Comparison of ENCODE assay signal across 9 mouse cellular contexts in the genomic region with DNA sequence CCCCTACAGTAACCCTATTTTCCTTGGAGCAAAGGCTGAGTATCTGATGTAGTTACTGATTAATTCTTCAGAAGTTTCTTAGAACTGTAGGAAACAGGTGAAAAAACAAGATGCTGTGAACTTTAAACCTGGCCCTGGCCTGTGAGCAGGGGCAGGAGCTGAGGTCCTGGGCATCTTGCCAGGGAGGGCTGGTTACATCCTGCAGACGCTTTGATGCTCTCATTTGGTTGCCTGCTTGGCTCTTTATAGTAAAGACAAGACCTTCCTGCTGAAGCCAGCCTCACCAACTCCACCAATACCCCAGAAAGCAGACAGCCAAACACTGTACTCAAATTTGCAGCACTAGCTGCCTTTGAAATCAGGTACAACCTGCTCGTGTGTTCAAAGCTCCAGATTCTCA. TPM values are rescaled to one million over a fixed set of nuclear protein-coding genes. Genes with fewer than 3 reads are reported as not detected.
DNase-seq lines count a peak whose midpoint lies in the region; ATAC-seq and TF ChIP-seq lines count a peak whose summit lies in the region.
"Had no signal": no experiment of that assay in that cellular context is flagged by ENCODE, and none has a peak within 500 bp of the region (broad histone marks: within the 10 kb centered on the region; RNA-seq: fewer than 3 reads in every experiment).

No protein-coding gene starts in this region.

- no peak for TF ChIP-seq CTCF in cortical plate, adult 2 months (IDR thresholded peaks at IDR 0.05; ENCODE audit: extremely low read depth, insufficient read depth, low read length)
- TF ChIP-seq CTCF in thymus, adult 2 months (IDR thresholded peaks at IDR 0.05; ENCODE audit: borderline replicate concordance, control insufficient read depth, extremely low read depth, insufficient read depth, low read length, poor library complexity): no peak

- no peak for ATAC-seq in heart, embryonic 13.5 days (ENCODE audit: extremely low read depth, insufficient number of reproducible peaks, low FRiP score, low TSS enrichment)
- no peak for ATAC-seq in heart, embryonic 11.5 days (replicated peaks; ENCODE audit: insufficient number of reproducible peaks, low FRiP score, low TSS enrichment)
- ATAC-seq in midbrain, embryonic 11.5 days (ENCODE audit: low FRiP score): no peak

- H3K4me3 ChIP-seq in heart, embryonic 13.5 days: no peak overlapping the region
- no peak overlapping the region for H3K4me3 ChIP-seq in heart, embryonic 11.5 days (ENCODE audit: low read depth, low read length)
- no peak overlapping the region for H3K4me3 ChIP-seq in cortical plate, adult 2 months (ENCODE audit: insufficient read depth, low read length)
- H3K4me3 ChIP-seq in thymus, adult 2 months (ENCODE audit: control insufficient read depth, insufficient read depth, low read length): no peak overlapping the region
- H3K4me3 ChIP-seq in midbrain, embryonic 11.5 days (ENCODE audit: low read depth, low read length): no peak overlapping the region
- H3K4me3 ChIP-seq: midbrain, embryonic 12.5 days had no signal

- DNase-seq in MN1 (ENCODE audit: low spot score): peak; percentile 55
- DNase-seq in kidney, postnatal 36 days: peak; percentile 95 to 96
- peak; percentile 37 for DNase-seq in thymus, adult 2 months
- DNase-seq in midbrain, embryonic 11.5 days (ENCODE audit: low spot score, missing footprints): no peak
- no peak for DNase-seq in layer of hippocampus, adult 9-10 months (ENCODE audit: low spot score)

- H3K27ac ChIP-seq in heart, embryonic 13.5 days (replicated peaks): peak overlapping the region; percentile 44
- H3K27ac ChIP-seq in heart, embryonic 11.5 days (ENCODE audit: low read depth, low read length): no peak overlapping the region
- H3K27ac ChIP-seq in cortical plate, adult 2 months (ENCODE audit: insufficient read depth, low read length): peak overlapping the region; percentile 70; the same call in 1 of the 2 replicates
- no peak overlapping the region for H3K27ac ChIP-seq in thymus, adult 2 months (ENCODE audit: control insufficient read depth, insufficient read depth, low read length)
- no peak overlapping the region for H3K27ac ChIP-seq in midbrain, embryonic 11.5 days (ENCODE audit: low read depth, low read length)
- H3K27ac ChIP-seq: midbrain, embryonic 12.5 days had no signal

- H3K27me3 ChIP-seq in heart, embryonic 13.5 days (replicated peaks): no peaks in the 10 kb centered on the region
- H3K27me3 ChIP-seq in heart, embryonic 11.5 days (ENCODE audit: control insufficient read depth, insufficient read depth, low read length): no peaks in the 10 kb centered on the region
- no peaks in the 10 kb centered on the region for H3K27me3 ChIP-seq in thymus, adult 2 months (ENCODE audit: control insufficient read depth, insufficient read depth, low read length)
- H3K27me3 ChIP-seq in midbrain, embryonic 11.5 days (ENCODE audit: control insufficient read depth, insufficient read depth, low read length): no peaks in the 10 kb centered on the region
- H3K27me3 ChIP-seq: midbrain, embryonic 12.5 days had no signal

- H3K4me2 ChIP-seq in heart, embryonic 13.5 days: no peak overlapping the region
- no peak overlapping the region for H3K4me2 ChIP-seq in heart, embryonic 11.5 days
- no peak overlapping the region for H3K4me2 ChIP-seq in midbrain, embryonic 11.5 days
- H3K4me2 ChIP-seq: midbrain, embryonic 12.5 days had no signal

- H3K9me3 ChIP-seq in heart, embryonic 13.5 days: peaks cover 1% of the 10 kb centered on the region; the same call in 1 of the 2 replicates
- H3K9me3 ChIP-seq in heart, embryonic 11.5 days (replicated peaks; ENCODE audit: control insufficient read depth, low read length): no peaks in the 10 kb centered on the region
- H3K9me3 ChIP-seq in midbrain, embryonic 11.5 days (ENCODE audit: control insufficient read depth, low read length): no peaks in the 10 kb centered on the region; the same call in 1 of the 2 replicates
- H3K9me3 ChIP-seq: midbrain, embryonic 12.5 days had no signal

- 46% methylated on average over 2 of the region's 2 CpGs for WGBS in heart, embryonic 13.5 days
- WGBS in heart, embryonic 11.5 days (ENCODE audit: insufficient replicate concordance): 62% methylated on average over 2 of the region's 2 CpGs
- 5% methylated on average over 2 of the region's 2 CpGs for WGBS in thymus, adult 2 months
- 70% methylated on average over 2 of the region's 2 CpGs for WGBS in midbrain, embryonic 11.5 days

- peaks cover 25% of the 10 kb centered on the region for H3K4me1 ChIP-seq in heart, embryonic 13.5 days
- peaks cover 11% of the 10 kb centered on the region for H3K4me1 ChIP-seq in heart, embryonic 11.5 days (ENCODE audit: control insufficient read depth, insufficient read depth, low read length)
- H3K4me1 ChIP-seq in cortical plate, adult 2 months (ENCODE audit: control insufficient read depth, insufficient read depth, low read length): no peaks in the 10 kb centered on the region; the same call in 1 of the 2 replicates
- H3K4me1 ChIP-seq in thymus, adult 2 months (replicated peaks; ENCODE audit: control insufficient read depth, insufficient read depth, low read length): peaks cover 9% of the 10 kb centered on the region
- H3K4me1 ChIP-seq in midbrain, embryonic 11.5 days (ENCODE audit: control insufficient read depth, insufficient read depth, low read length): no peaks in the 10 kb centered on the region
- H3K4me1 ChIP-seq: midbrain, embryonic 12.5 days had no signal

- no peak for TF ChIP-seq POLR2A in cortical plate, adult 2 months (IDR thresholded peaks at IDR 0.05; ENCODE audit: extremely low read depth, insufficient read depth, low read length)
- no peak for TF ChIP-seq POLR2A in thymus, adult 2 months (IDR thresholded peaks at IDR 0.05; ENCODE audit: control insufficient read depth, extremely low read depth, insufficient read depth, low read length, poor library complexity)

- H3K36me3 ChIP-seq in heart, embryonic 13.5 days: peaks cover 11% of the 10 kb centered on the region; the same call in 1 of the 2 replicates
- H3K36me3 ChIP-seq in heart, embryonic 11.5 days (ENCODE audit: control insufficient read depth, insufficient read depth, low read length): no peaks in the 10 kb centered on the region
- no peaks in the 10 kb centered on the region for H3K36me3 ChIP-seq in thymus, adult 2 months (ENCODE audit: control insufficient read depth, insufficient read depth, low read length)
- no peaks in the 10 kb centered on the region for H3K36me3 ChIP-seq in midbrain, embryonic 11.5 days (ENCODE audit: control insufficient read depth, insufficient read depth, low read length)
- H3K36me3 ChIP-seq: midbrain, embryonic 12.5 days had no signal

- H3K9ac ChIP-seq in heart, embryonic 13.5 days: no peak overlapping the region
- H3K9ac ChIP-seq in heart, embryonic 11.5 days (ENCODE audit: low read depth, low read length): no peak overlapping the region
- no peak overlapping the region for H3K9ac ChIP-seq in midbrain, embryonic 11.5 days (ENCODE audit: low read length)
- H3K9ac ChIP-seq: midbrain, embryonic 12.5 days had no signal

RNA-seq across cellular contexts. Expression of a gene that starts 11.4 kb away (rescaled TPM):
- 13.8 and 14.7 TPM in 2 replicates for polyA plus RNA-seq in heart, embryonic 13.5 days (2015; fragmentation: Nextera tagmentation; extraction: Ambion mirVana)
- 11.6 and 15.0 TPM in 2 replicates for polyA plus RNA-seq in heart, embryonic 11.5 days (2014; fragmentation: Nextera tagmentation; extraction: Ambion mirVana)
- polyA plus RNA-seq in cortical plate, adult 2 months (2012; rRNA removed): 50.5 and 53.2 TPM in 2 replicates
- 29.2 and 29.4 TPM in 2 replicates for polyA plus RNA-seq in thymus, adult 2 months (2012; rRNA removed)
- polyA plus RNA-seq in midbrain, embryonic 11.5 days (2014; fragmentation: Nextera tagmentation; extraction: Ambion mirVana): 5.2 and 5.5 TPM in 2 replicates

Comparison
In these comparisons a context has a peak if more than half of its experiments do, and no peak if none do; other contexts are left out.
1. H3K27ac ChIP-seq: peak in heart, embryonic 13.5 days (single experiment) and cortical plate, adult 2 months (single experiment); none in heart, embryonic 11.5 days (single experiment), thymus, adult 2 months (single experiment) and midbrain, embryonic 11.5 days (single experiment).
2. DNase-seq: peak in MN1 (single experiment), kidney, postnatal 36 days (2 of 2) and thymus, adult 2 months (single experiment); none in midbrain, embryonic 11.5 days (single experiment) and layer of hippocampus, adult 9-10 months (single experiment).